Mouse (Mus musculus): ENCODE data around the gene Cct4. TPM values are rescaled to one million over a fixed set of nuclear protein-coding genes. Genes with fewer than 3 reads are reported as not detected.
A peak's percentile ranks its signal among the peaks of the same experiment; 100 is the strongest.

The Cct4 gene
- total RNA-seq, 2 experiments from 2014 or later: 115 to 123 TPM

GRCm38 (mm10) chr11:22981984-22982757, 8.1 kb upstream of the Cct4 start, which contains the start of the genes Gm28048 and Commd1:
Gene Gm28048 (minus strand): TSS chr11:22982090.
Gene Commd1 (minus strand): TSS chr11:22982382.
- DNase-seq (ENCODE audit: low spot score in 2 of 2): peak; percentile 94 to 98

- no peak for DNase-seq (ENCODE audit: low spot score in 2 of 2)
These were observed 7.5 kb upstream of the Cct4 start for GRCm38 (mm10) chr11:22982846-22983245.

GRCm38 (mm10) chr11:22985510-22985909, 4.8 kb upstream of the Cct4 start:
- DNase-seq (ENCODE audit: low spot score in 2 of 2): no peak

GRCm38 (mm10) chr11:22987357-22987756, 3.0 kb upstream of the Cct4 start:
- peak in 1 of 2 experiments; percentile 78 for DNase-seq (ENCODE audit: low spot score in 2 of 2)

GRCm38 (mm10) chr11:22989786-22990185, 533 bp upstream of the Cct4 start:
- no peak for DNase-seq (ENCODE audit: low spot score in 2 of 2)

DNA sequence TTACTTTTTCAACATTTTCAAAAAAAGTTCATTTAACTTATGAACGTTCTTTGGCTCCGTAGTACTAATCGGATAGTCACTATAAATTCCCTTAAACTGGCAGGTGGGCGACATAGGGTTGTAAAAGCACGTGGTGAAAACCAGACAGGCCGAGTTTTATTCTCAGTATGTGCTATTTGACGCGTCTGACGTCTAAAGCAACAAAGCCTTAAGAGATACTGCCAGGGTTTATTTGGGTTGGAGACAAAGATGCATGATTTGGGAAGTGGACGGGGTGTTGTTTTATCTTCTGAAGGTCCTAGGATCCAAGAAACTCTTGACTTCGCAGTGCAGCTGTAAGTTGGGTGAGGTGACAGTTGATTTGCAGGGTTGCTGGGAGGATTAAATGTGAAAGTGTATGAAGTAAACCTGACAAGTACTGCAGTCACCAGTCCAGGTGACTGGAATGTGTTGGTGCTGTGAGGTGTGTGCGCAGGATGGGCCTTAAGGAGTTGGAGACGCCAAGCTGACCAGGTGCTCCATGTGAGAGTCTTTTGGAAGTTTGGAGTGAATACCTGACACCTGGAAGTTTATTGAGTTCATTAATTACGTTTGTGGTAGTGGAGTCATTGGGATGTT, 1.0 kb downstream of the Cct4 start:
- no peak for DNase-seq (ENCODE audit: low spot score in 2 of 2)

DNA sequence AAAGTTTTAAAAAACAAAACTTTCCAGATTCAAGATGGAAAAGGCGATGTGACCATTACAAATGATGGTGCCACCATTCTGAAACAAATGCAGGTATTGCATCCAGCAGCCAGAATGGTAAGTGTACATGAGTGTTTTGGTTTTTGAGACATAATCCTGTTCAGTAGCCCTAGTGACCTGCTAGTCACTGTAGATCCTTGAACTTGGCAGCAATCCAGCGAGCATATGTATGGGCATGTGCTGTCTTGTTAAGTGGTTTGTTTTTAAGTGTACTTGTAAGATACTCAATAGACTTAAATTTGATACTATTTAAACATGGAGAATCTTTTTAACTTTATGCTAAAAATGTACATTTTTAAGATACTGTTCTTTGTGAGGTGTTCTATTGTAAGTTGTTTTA, 4.0 kb downstream of the Cct4 start:
- DNase-seq (ENCODE audit: low spot score in 2 of 2): no peak

DNA sequence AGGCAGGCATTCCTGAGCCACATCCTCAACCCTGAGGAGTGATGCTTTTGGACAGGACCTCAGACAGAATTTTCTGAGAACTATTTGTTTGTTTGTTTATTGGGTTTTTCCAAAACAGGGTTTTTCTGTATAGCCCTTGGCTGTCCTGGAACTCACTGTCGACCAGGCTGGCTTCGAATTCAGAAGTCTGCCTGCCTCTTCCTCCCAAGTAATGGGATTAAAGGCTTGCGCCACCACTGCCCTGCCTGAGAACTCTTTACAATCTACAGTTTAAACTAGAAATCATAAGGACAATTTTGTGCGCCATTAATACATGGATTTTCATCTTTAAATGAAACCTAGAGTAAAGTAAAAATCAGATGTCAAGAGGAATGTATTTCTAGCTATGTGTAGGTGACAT, 5.1 kb downstream of the Cct4 start:
- no peak for DNase-seq (ENCODE audit: low spot score in 2 of 2)

GRCm38 (mm10) chr11:22998308-22998707, 8.0 kb downstream of the Cct4 start:
- no peak for DNase-seq (ENCODE audit: low spot score in 2 of 2)

GRCm38 (mm10) chr11:23005276-23005675, 15.0 kb downstream of the Cct4 start:
- DNase-seq (ENCODE audit: low spot score in 2 of 2): no peak

DNA sequence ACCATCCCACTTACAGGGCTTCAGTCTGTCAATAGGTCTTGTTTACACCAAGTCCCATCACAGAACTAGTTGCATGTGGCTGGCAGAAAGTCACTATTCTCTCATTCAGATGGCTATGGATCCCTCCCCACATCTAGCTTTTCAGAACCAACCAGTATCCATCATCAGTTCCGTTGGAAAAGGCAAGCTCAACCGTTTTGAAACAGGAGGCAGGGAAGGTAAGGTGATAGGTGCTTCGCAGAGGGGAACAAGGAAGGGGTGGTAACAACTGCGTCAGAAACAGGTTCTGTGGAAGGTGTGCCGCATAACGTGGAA, 16.8 kb downstream of the Cct4 start:
- no peak for DNase-seq (ENCODE audit: low spot score in 2 of 2)

GRCm38 (mm10) chr11:23007481-23008180, 17.3 kb downstream of the Cct4 start, which contains the start of gene Fam161a:
Gene Fam161a (plus strand): TSS chr11:23007531.
- peak; percentile 78 to 96 for DNase-seq (ENCODE audit: low spot score in 2 of 2)

DNA sequence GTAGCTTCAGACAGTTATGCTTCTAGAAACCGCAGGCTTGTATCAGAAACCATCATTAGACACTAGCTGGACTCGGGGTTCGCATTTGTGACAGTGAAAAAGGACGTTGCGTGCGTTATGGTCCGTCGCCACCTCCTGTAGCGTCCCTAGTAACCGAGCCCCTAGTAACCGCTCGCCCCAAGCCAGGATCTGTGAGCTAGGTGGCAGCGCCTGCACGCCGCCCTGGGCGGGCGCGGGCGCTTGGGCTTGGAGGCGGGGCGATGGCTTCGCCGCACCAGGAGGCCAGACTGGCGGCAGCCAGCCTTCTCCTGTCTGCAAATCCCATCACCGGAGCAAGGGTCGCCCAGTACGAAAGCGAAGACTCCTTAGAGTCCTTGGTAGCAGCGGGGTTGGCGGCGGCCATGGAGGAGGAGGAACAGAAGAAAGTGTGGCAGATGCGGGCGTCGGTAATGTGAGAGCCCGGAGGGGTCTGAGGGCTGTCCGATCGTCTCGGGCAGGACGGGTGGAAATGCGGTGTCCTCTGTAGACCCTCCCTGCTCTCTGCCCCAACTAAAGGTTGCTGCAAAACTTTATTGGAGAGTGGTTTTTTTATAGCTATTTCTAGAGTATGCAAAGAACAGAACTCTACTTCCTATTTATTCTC, 18.0 kb downstream of the Cct4 start:
- peak; percentile 80 to 82 for DNase-seq (ENCODE audit: low spot score in 2 of 2)

- no peak for DNase-seq (ENCODE audit: low spot score in 2 of 2)
These were observed 18.5 kb downstream of the Cct4 start for GRCm38 (mm10) chr11:23008824-23009200.

- DNase-seq (ENCODE audit: low spot score in 2 of 2): no peak
These were observed 22.8 kb downstream of the Cct4 start for GRCm38 (mm10) chr11:23013096-23013495.

DNA sequence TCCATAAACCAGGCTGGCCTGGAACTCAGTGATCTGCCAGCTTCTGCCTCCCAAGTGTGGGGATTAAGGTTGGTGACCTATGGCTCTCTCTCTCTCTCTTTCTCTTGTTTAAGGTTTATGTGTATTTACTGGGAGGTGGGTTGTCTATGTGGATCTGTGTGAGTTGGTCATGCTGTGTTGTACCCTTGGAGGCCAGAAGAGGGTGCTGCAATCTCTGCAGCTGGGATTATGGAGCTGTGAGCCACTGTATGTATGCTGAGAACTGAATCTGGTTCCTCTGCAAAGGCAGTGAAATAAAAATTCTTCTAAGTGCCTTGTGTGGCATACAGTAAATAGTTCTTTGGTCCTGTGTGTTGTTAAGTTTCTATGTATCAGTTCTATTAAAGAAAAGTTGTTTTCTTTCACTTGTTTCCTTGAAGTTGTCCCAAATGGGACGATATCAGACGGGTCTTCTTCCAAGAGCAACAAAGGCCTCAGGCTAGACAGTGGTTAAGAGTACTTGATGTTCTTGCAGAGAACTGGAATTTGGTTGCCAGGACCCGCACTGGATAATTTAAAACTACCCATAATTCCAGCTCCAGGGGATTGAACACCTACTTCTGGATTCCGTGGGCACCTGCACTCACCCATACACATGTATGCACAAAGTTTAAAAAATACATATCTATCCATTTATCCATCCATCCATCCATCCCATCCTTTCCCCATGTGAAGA, 23.4 kb downstream of the Cct4 start:
- DNase-seq (ENCODE audit: low spot score in 2 of 2): no peak

DNA sequence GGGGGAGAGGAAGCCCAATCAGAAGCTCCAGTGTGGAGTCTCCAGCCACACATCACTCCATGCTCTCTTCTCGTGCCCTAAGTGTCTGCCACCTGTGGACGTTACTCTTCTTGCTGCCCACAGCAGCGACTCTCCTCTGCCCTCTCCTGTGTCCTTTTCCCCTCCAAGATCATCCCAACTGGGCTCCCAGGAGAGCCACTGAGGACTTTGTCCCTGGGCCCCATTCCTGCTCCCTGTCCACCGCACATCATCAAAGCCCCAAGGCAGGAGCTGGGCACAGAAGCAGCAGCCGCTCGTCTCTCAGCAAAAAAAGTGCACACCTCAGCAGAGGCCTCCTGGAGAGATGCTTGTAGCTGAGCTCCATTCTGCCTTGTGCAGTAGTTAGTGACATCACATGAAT, 24.7 kb downstream of the Cct4 start:
- DNase-seq (ENCODE audit: low spot score in 2 of 2): no peak

- no peak for DNase-seq (ENCODE audit: low spot score in 2 of 2)
These were observed 27.6 kb downstream of the Cct4 start for GRCm38 (mm10) chr11:23017943-23018342.

DNA sequence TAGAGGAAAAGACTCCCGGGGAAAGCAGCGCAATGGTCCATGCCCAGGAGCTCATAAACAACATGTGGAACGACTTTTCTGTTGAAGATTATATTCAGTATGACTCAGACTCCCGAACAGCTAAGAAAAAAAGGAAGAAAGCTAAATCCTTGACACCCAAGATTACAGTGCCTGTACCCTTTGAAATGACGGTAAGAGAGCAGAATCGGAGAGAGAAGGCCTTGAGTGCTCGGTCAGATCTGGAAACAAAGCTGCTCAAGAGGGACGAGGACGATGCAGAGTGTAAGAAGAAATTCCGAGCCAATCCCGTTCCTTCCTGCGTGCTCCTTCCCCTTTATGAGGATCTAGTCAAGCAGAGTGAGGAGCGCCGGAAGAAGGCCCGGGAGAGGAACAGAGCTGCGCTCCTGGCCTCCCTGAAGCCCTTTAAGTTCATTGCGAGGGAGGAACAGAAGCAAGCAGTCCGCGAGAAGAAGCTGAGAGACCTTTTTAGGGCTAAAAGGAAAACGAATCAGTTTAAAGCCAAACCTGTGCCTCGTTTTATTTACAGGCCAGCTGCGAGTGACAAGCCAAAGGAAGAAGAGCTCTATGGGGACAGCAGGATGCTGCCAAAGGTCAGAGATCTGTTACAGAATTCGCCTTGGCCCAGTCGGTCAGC, 29.9 kb downstream of the Cct4 start:
- DNase-seq (ENCODE audit: low spot score in 2 of 2): no peak

GRCm38 (mm10) chr11:23020841-23021240, 30.5 kb downstream of the Cct4 start:
- DNase-seq (ENCODE audit: low spot score in 2 of 2): no peak

DNA sequence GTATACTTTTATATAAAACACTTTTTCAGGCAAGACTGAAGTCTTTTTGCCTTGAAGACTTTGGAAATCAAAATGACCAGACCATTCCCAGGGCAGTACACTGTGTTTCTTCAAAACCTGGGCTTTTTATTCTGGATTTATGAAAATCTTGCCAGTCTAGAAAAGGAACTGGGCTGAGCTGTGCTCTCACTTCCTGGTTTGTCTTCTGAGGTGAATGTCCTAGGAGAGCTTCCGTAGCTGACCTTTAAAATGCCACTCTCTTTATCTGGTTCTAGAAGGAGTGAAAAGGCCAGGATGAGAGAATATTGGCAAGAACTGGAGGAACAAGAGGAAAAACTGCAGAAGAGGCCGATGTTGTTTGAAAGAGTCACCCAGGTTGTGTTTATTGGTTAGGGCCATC, 32.8 kb downstream of the Cct4 start:
- DNase-seq (ENCODE audit: low spot score in 2 of 2): no peak
